Comparison of ENCODE assay signal across 8 mouse cellular contexts in the genomic region with DNA sequence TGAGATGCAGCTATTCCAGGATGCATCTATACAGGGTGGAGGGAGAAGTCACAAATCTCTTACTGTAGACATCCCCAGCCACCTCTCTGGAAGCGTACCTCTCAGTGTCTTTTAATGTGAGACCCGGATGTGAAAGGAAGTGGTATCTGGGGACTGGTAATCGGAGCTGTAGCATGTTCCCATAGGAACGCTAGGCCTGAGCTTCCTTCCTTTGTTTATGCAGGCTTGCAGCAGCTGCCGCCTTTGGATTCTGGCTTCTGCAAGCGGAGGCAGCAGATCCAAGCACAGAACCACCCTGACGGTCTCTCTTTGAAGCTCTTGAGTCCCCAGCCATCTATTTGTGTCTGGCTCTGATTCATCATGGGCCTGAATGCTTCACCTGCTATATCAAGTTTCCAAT.
DNase-seq lines count a peak whose midpoint lies in the region; ATAC-seq lines count a peak whose summit lies in the region.

No protein-coding gene starts in this region.

- H3K27me3 ChIP-seq in forebrain, embryonic 15.5 days: no peaks in the 10 kb centered on the region
- no peaks in the 10 kb centered on the region for H3K27me3 ChIP-seq in stomach, embryonic 16.5 days (ENCODE audit: control insufficient read depth, insufficient read depth, low read length)

- H3K36me3 ChIP-seq in forebrain, embryonic 15.5 days: no peaks in the 10 kb centered on the region
- no peaks in the 10 kb centered on the region for H3K36me3 ChIP-seq in stomach, embryonic 16.5 days (ENCODE audit: control insufficient read depth, insufficient read depth, low read length)

- H3K4me2 ChIP-seq in forebrain, embryonic 15.5 days (replicated peaks): no peak overlapping the region
- no peak overlapping the region for H3K4me2 ChIP-seq in stomach, embryonic 16.5 days (ENCODE audit: low read depth, low read length)

- peak; percentile 93 for DNase-seq in heart, adult 11 months
- DNase-seq in heart, adult 8-10 months (ENCODE audit: low spot score): no peak
- peak; percentile 71 to 80 for DNase-seq in layer of hippocampus, adult 18-20 months (ENCODE audit: low spot score in 2 of 2)
- DNase-seq in mesoderm, embryonic 11.5 days (ENCODE audit: low read depth, low spot score): peak; percentile 67
- DNase-seq in ovary, postnatal 14 days (ENCODE audit: low spot score): no peak
- DNase-seq in gastrocnemius, postnatal 25 days: no peak

- peak; percentile 82 for ATAC-seq in forebrain, embryonic 15.5 days (replicated peaks)
- ATAC-seq in stomach, embryonic 16.5 days (ENCODE audit: insufficient read depth, low FRiP score): peak; percentile 37; the same call in 1 of the 2 replicates

- peak overlapping the region; percentile 23 for H3K27ac ChIP-seq in forebrain, embryonic 15.5 days (replicated peaks)
- H3K27ac ChIP-seq in stomach, embryonic 16.5 days (ENCODE audit: low read length): no peak overlapping the region

- peaks cover 25% of the 10 kb centered on the region for H3K4me1 ChIP-seq in forebrain, embryonic 15.5 days
- H3K4me1 ChIP-seq in stomach, embryonic 16.5 days (ENCODE audit: control insufficient read depth, insufficient read depth, low read length): no peaks in the 10 kb centered on the region

- WGBS in forebrain, embryonic 15.5 days: 28% methylated on average over 7 of the region's 7 CpGs
- 20% methylated on average over 7 of the region's 7 CpGs for WGBS in stomach, embryonic 16.5 days

- H3K4me3 ChIP-seq in forebrain, embryonic 15.5 days: no peak overlapping the region
- no peak overlapping the region for H3K4me3 ChIP-seq in stomach, embryonic 16.5 days (replicated peaks; ENCODE audit: low read length)

- no peaks in the 10 kb centered on the region for H3K9me3 ChIP-seq in forebrain, embryonic 15.5 days
- no peaks in the 10 kb centered on the region for H3K9me3 ChIP-seq in stomach, embryonic 16.5 days (replicated peaks; ENCODE audit: control insufficient read depth, low read length)

- no peak overlapping the region for H3K9ac ChIP-seq in forebrain, embryonic 15.5 days (replicated peaks)
- no peak overlapping the region for H3K9ac ChIP-seq in stomach, embryonic 16.5 days (ENCODE audit: low read length)

Comparison
In these comparisons a context has a peak if more than half of its experiments do, and no peak if none do; other contexts are left out.
1. DNase-seq: peak in heart, adult 11 months (single experiment), layer of hippocampus, adult 18-20 months (2 of 2) and mesoderm, embryonic 11.5 days (single experiment); none in heart, adult 8-10 months (single experiment), ovary, postnatal 14 days (single experiment) and gastrocnemius, postnatal 25 days (single experiment).